Mouse (Mus musculus) liver, adult 2 months (tissue): ENCODE measurements around the gene Ankfy1.

Experiments used
- CTCF ChIP-seq: fragments of 200-500 bp; IDR thresholded peaks from 2 replicates; pipeline ENCODE4 v1.5.1; 2011; ENCODE audit warnings: low read depth, low read length, control low read depth
- POLR2A ChIP-seq: fragments of 200-500 bp; IDR thresholded peaks from 2 replicates; pipeline ENCODE4 v1.6.1; 2011; ENCODE audit warnings: low read length, control low read depth; ENCODE audit not compliant: insufficient read depth; ENCODE audit errors: extremely low read depth

GRCm38 (mm10) chr11:72645386-72645785 lies 44.4 kb upstream of the Ankfy1 start:
- TF ChIP-seq CTCF (no peak), POLR2A (no peak)
